Mouse (Mus musculus): Measurements from ENCODE around the gene Kdm2b.

- TF ChIP-seq POLR2A (IDR thresholded peaks at IDR 0.05; ENCODE audit: low read depth, low read length) (no peak), CTCF (IDR thresholded peaks at IDR 0.05; ENCODE audit: borderline replicate concordance, insufficient read depth, low read length) (no peak)
Observed at GRCm38 (mm10) chr5:122990411-122991160, 963 bp upstream of the Kdm2b start.
